Mouse (Mus musculus) spleen, adult 2 months (tissue): ENCODE results near the gene Odf3l2. TPM values are rescaled to one million over a fixed set of nuclear protein-coding genes. Genes with fewer than 3 reads are reported as not detected.

Experiments used
- DNase-seq, 2 experiments: peaks; one replicate each; pipeline versions ENCODE4 v3.0.0 to v3.0.0-alpha.2; 2012 to 2021; ENCODE audit warnings: low spot score in 2 of 2, low read depth in 1 of 2
- H3K27ac ChIP-seq: fragments of 200-500 bp; 2 replicates; pipeline ENCODE4 v1.5.1; 2012; ENCODE audit warnings: low read length, inconsistent platforms; ENCODE audit not compliant: insufficient read depth
- H3K27me3 ChIP-seq: fragments of 200-500 bp; 2 replicates; pipeline ENCODE4 v1.6.1; 2012; ENCODE audit warnings: mild to moderate bottlenecking, moderate library complexity, low read length, inconsistent platforms; ENCODE audit not compliant: control insufficient read depth, insufficient read depth
- H3K36me3 ChIP-seq: fragments of 200-500 bp; 2 replicates; pipeline ENCODE4 v1.6.1; 2012; ENCODE audit warnings: mild to moderate bottlenecking, low read length, inconsistent platforms; ENCODE audit not compliant: control insufficient read depth, insufficient read depth
- H3K4me1 ChIP-seq: fragments of 200-500 bp; 2 replicates; pipeline ENCODE4 v1.6.1; 2011; ENCODE audit warnings: inconsistent platforms; ENCODE audit not compliant: control insufficient read depth, insufficient read depth, insufficient read length
- H3K4me3 ChIP-seq: fragments of 200-500 bp; 2 replicates; pipeline ENCODE4 v1.5.1; 2011; ENCODE audit warnings: mild to moderate bottlenecking, inconsistent platforms; ENCODE audit not compliant: insufficient read depth, insufficient read length; ENCODE audit errors: extremely low read depth
- CTCF ChIP-seq: fragments of 200-500 bp; IDR thresholded peaks from 2 replicates; pipeline ENCODE4 v1.5.1; 2011; ENCODE audit warnings: mild to moderate bottlenecking, inconsistent platforms; ENCODE audit not compliant: insufficient read depth, insufficient read length, insufficient replicate concordance; ENCODE audit errors: extremely low read depth
- POLR2A ChIP-seq: fragments of 200-500 bp; IDR thresholded peaks from 2 replicates; pipeline ENCODE4 v1.6.1; 2011; ENCODE audit warnings: low read depth, low read length, inconsistent platforms
- WGBS: fragments of 180-500 bp; shearing (Covaris S2); methylation state at CpG from one replicate; pipeline ENCODE4 v1.1.7; 2018; 5-methylcytosine and 5-hydroxymethylcytosine counted together
- polyA plus RNA-seq: library from polyadenylated mRNA; depleted of rRNA; stranded (reverse); fragments of >200 nt; gene quantifications from 2 replicates; pipeline ENCODE4 v1.2.3, GENCODE M21; 2012; rRNA removed

The Odf3l2 gene
- polyA plus RNA-seq = not detected in 2 replicates

DNA sequence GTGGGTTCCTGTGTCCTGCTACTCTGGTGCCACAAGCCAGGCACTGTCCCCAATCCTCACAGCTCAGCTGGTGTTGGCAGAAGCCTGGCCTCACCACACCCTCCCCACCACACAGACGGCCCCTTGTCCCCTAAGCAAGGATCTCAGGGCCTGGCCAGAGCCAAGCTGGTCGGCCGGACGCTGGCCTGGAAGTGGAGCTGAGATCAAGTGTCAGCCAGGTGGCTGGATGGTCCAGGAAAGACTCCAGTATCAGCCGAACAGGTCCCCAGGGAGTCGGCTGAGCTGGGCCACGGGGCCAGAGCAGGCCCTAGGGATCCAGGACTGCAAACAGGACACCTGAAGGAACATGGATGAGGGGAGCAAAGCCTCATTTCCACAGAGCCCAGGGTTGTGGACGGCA is at the start of gene Odf3l2:
Odf3l2 (minus strand) TSS at position 28 of the 400 bp plus-strand sequence.
- WGBS = 83% methylated on average over 8 of the region's 8 CpGs
- Histone ChIP-seq H3K4me1 (no peaks in the 10 kb centered on the region), H3K27me3 (no peaks in the 10 kb centered on the region), H3K4me3 (no peak within 1 kb of the TSS), H3K27ac (no peak within 1 kb of the TSS), H3K36me3 (no peaks in the 10 kb centered on the region)
- no peak for TF ChIP-seq POLR2A
- no peak for TF ChIP-seq CTCF
- DNase-seq = no peak

DNA sequence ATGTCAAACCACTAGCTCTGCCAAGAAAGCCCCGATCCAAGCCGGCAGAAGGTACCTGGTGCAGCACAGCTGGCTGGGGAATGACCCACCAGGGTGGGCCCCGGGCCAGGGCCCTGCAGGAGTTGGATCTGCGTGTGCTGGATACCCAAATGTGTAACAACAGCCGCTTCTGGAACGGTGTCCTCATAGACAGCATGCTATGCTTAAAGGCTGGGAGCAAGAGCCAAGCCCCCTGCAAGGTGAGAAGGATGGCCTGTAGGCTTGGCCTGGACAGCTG is 48.8 kb upstream of the Odf3l2 start:
- DNase-seq = no peak
- no peak overlapping the region for H3K27ac ChIP-seq
- H3K27me3 ChIP-seq = no peaks in the 10 kb centered on the region
- H3K4me3 ChIP-seq = no peak overlapping the region
- no peak for TF ChIP-seq POLR2A
- no peak for TF ChIP-seq CTCF
- WGBS = 90% methylated on average over 6 of the region's 6 CpGs
- H3K36me3 ChIP-seq = no peaks in the 10 kb centered on the region
- no peaks in the 10 kb centered on the region for H3K4me1 ChIP-seq

DNA sequence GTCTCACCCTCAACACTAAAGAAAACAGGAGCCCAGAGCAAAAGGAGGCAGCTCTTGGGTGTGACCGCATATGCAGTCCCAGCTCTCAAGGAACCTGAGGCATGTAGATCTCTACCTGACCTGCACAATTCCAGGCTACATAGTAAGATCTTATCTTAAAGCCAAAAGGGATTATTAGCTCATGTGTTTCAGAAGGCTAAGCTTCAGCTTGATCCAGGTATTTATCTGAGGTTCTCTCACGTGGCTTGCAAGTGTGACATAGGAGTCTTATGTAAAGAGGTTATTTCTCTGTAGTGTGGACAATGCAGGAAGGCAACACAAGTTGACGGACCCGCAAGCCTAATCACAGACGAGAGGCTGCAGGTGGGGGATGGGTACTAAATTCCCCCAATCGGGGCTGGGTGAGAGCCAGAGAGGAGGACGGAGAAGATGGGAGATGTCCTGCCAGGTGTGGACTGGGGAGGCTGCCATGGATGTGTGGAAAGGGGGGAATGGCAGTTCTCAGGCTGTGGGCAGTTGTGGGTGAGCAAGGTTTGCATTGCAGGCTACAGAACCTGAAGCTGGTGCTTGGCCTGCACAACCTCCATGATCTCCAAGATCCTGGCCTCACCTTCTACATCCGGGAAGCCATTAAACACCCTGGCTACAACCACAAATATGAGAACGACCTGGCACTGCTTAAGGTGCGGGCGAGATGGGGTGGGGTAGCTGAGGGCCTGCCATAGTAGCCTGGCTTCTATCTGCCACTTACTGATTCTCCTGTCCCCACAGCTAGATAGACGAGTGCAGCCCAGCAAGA is 48.2 kb upstream of the Odf3l2 start:
- Histone ChIP-seq H3K27ac (no peak overlapping the region), H3K4me3 (no peak overlapping the region), H3K27me3 (no peaks in the 10 kb centered on the region), H3K4me1 (no peaks in the 10 kb centered on the region), H3K36me3 (no peaks in the 10 kb centered on the region; the same call in 1 of the 2 replicates)
- WGBS = 81% methylated on average over 12 of the region's 12 CpGs
- no peak for DNase-seq
- TF ChIP-seq POLR2A = no peak
- no peak for TF ChIP-seq CTCF

DNA sequence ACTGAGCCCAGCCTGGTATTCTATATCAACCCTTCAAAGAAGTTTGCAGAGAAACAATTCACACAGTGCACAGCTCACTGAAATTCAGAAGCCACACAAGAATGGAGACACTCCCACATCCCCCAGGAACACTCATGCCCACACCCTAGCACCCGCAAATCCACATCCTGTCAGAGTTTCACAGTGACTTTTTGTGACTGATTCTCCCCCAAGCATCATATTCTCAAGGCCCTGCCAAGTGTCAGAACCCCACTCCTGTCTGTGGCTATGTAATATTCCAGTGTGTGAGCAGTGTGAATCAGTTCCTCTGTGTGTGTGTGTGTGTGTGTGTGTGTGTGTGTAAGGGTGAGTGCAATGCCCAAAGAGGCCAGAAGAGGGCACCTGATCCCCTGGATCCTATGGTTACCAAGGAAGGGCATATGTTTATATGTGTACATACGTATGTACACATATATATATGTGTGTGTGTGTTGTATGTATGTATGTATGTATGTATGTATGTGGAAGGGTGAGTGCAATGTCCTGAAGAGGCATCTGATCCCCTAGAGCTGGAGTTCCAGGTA is 46.5 kb upstream of the Odf3l2 start:
- DNase-seq = no peak
- H3K36me3 ChIP-seq = peaks cover 12% of the 10 kb centered on the region
- TF ChIP-seq CTCF = no peak
- no peak for TF ChIP-seq POLR2A
- no peaks in the 10 kb centered on the region for H3K4me1 ChIP-seq
- no peaks in the 10 kb centered on the region for H3K27me3 ChIP-seq
- no peak overlapping the region for H3K27ac ChIP-seq
- no peak overlapping the region for H3K4me3 ChIP-seq
- WGBS = 91% methylated on average over 2 of the region's 2 CpGs

DNA sequence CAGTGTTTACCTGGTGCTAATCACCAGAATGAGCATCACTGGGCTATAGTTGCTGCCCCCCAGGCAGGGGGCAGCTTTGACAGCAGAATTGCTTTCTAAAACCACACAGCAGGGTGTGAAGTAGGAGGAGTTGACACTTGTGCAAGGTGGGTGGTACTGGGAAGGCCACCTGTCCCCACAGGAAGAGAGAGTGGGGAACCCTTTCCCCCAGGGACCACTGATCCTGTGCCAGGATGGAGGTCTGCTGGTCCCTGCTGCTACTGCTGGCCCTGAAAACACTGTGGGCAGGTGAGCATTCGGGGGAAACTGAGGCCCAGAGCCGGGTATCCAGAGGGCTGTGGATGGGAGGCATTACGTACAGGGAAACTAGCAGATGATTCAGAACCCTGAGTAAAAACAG is 43.6 kb upstream of the Odf3l2 start:
- H3K27me3 ChIP-seq = no peaks in the 10 kb centered on the region
- no peak overlapping the region for H3K27ac ChIP-seq
- DNase-seq = no peak
- H3K4me1 ChIP-seq = no peaks in the 10 kb centered on the region
- H3K36me3 ChIP-seq = peaks cover 31% of the 10 kb centered on the region
- 88% methylated on average over 3 of the region's 3 CpGs for WGBS
- H3K4me3 ChIP-seq = no peak overlapping the region
- TF ChIP-seq POLR2A (no peak), CTCF (no peak)

DNA sequence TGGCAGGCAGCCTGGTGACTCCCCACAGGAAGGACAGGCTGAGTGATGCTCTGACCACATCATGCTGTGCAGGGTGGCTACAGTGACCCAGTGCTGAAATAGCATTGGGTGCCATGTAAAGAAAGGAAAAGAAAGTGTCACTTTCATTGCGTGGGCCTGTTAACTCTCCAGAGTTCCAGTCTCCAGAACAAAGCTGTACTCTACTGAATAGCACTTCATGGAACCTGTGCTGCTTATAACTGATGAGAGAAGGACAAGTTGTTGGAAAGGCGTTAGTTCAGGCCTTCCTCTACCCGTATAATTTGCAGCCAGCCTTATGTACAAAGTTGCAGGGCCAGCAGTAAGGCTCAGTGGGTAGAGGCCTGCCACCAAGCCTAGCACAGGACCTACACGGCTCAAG is 43.2 kb upstream of the Odf3l2 start, which contains the start of gene Gzmm:
Gzmm (plus strand) TSS at position 301 of the 400 bp plus-strand sequence.
- H3K27me3 ChIP-seq = no peaks in the 10 kb centered on the region
- H3K36me3 ChIP-seq = peaks cover 31% of the 10 kb centered on the region
- peaks cover 3% of the 10 kb centered on the region; the same call in 1 of the 2 replicates for H3K4me1 ChIP-seq
- no peak for DNase-seq
- no peak within 1 kb of the TSS for H3K4me3 ChIP-seq
- 84% methylated on average over 4 of the region's 4 CpGs for WGBS
- H3K27ac ChIP-seq = no peak within 1 kb of the TSS
- TF ChIP-seq CTCF = no peak
- TF ChIP-seq POLR2A = no peak

DNA sequence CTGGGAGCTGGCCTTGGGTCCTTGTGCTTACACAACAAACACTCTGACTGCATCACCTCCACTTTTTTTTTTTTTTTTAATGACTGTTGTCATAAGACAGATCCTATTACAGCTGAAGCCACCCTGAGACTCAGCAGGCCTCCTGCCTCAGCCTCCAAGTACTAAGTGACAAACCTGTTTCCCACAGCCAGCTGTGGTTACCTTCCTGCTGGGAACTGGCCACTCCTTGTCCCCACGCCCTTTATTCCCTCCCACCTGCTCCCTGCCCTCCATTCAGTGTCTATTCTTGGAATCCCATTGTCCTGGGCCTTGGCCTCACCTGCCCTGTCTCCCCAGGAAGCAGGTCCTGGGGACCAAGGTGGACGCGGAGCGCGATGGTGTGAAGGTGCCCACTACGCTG is 42.0 kb upstream of the Odf3l2 start:
- H3K27ac ChIP-seq = no peak overlapping the region
- TF ChIP-seq CTCF (no peak), POLR2A (no peak)
- 95% methylated on average over 6 of the region's 6 CpGs for WGBS
- H3K27me3 ChIP-seq = no peaks in the 10 kb centered on the region
- no peak overlapping the region for H3K4me3 ChIP-seq
- DNase-seq = no peak
- peaks cover 11% of the 10 kb centered on the region; the same call in 1 of the 2 replicates for H3K4me1 ChIP-seq
- H3K36me3 ChIP-seq = peaks cover 31% of the 10 kb centered on the region
